Mouse (Mus musculus) stomach, postnatal 0 days (tissue): ENCODE data around the gene Tial1. TPM values are rescaled to one million over a fixed set of nuclear protein-coding genes. Genes with fewer than 3 reads are reported as not detected.

ENCODE experiments used
- ATAC-seq: fragments of 200-750 bp; cut with Nextera tagmentation; 2 replicates; pipeline ENCODE4 v1.8.0; 2017; ENCODE audit not compliant: low FRiP score, low TSS enrichment
- DNase-seq: peaks from one replicate; pipeline ENCODE4 v3.0.0-alpha.2; 2016; ENCODE audit warnings: low spot score
- H3K27ac ChIP-seq: fragments of 300-500 bp; sonication (generic); replicated peaks from 2 replicates; pipeline ENCODE4 v1.5.1; 2014; ENCODE audit warnings: mild to moderate bottlenecking, control low read depth
- H3K27me3 ChIP-seq: fragments of 300-500 bp; sonication (generic); 2 replicates; pipeline ENCODE4 v1.6.1; 2014; ENCODE audit warnings: low read length; ENCODE audit not compliant: control insufficient read depth, insufficient read depth
- H3K36me3 ChIP-seq: fragments of 300-500 bp; sonication (generic); 2 replicates; pipeline ENCODE4 v1.6.1; 2014; ENCODE audit warnings: low read length, mixed read lengths; ENCODE audit not compliant: control insufficient read depth, insufficient read depth
- H3K4me1 ChIP-seq: fragments of 300-500 bp; sonication (generic); replicated peaks from 2 replicates; pipeline ENCODE4 v1.6.1; 2014; ENCODE audit warnings: antibody characterized with exemption; ENCODE audit not compliant: control insufficient read depth, insufficient read depth
- H3K4me2 ChIP-seq: fragments of 300-500 bp; sonication (generic); replicated peaks from 2 replicates; pipeline ENCODE4 v1.6.1; 2014; ENCODE audit warnings: low read depth, mild to moderate bottlenecking, control low read depth, moderate library complexity
- H3K4me3 ChIP-seq: fragments of 300-500 bp; sonication (generic); 2 replicates; pipeline ENCODE4 v1.5.1; 2014; ENCODE audit warnings: low read depth, low read length, control low read depth
- H3K9ac ChIP-seq: fragments of 300-500 bp; sonication (generic); 2 replicates; pipeline ENCODE4 v1.6.1; 2014; ENCODE audit warnings: mild to moderate bottlenecking, low read length, control low read depth, mixed read lengths
- H3K9me3 ChIP-seq: fragments of 300-500 bp; sonication (generic); 2 replicates; pipeline ENCODE4 v1.6.1; 2016; ENCODE audit warnings: low read length; ENCODE audit not compliant: control insufficient read depth
- CTCF ChIP-seq: IDR thresholded peaks from 2 replicates; pipeline ENCODE4 v1.5.1; 2016; ENCODE audit warnings: antibody characterized with exemption, low read depth, mild to moderate bottlenecking, moderate library complexity
- EP300 ChIP-seq: optimal IDR thresholded peaks from 2 replicates; pipeline ENCODE3; 2016; ENCODE audit warnings: antibody characterized with exemption
- WGBS: fragments of 180-500 bp; shearing (Covaris S2); extraction: QIAGEN DNeasy Blood & Tissue Kit; methylation state at CpG from one replicate; pipeline ENCODE4 v1.1.7; 2014; 5-methylcytosine and 5-hydroxymethylcytosine counted together
- microRNA-seq: library from miRNA; unstranded; fragments of <30 nt; microRNA quantifications from one replicate; pipeline ENCODE4, GENCODE M21; 2016
- polyA plus RNA-seq: library from polyadenylated mRNA; unstranded; fragments of >200 nt; fragmentation: Nextera tagmentation; extraction: Ambion mirVana; gene quantifications from 2 replicates; pipeline ENCODE4 v1.2.1, GENCODE M21; 2015

Tial1 gene
- polyA plus RNA-seq, 1 experiment from 2014 or later: 13.1 TPM

GRCm38 (mm10) chr7:128392071-128392971, 69.2 kb downstream of the Tial1 start:
- no peak for TF ChIP-seq EP300
- DNase-seq (no peak), ATAC-seq (0 out of 2 replicates have a peak, but pooled peaks have one; percentile 6)
- no peaks in the 10 kb centered on the region for H3K36me3 ChIP-seq
- no peak overlapping the region for H3K4me2 ChIP-seq
- H3K27ac ChIP-seq: no peak overlapping the region; the same call in 1 of the 2 replicates
- H3K9me3 ChIP-seq: no peaks in the 10 kb centered on the region
- no peaks in the 10 kb centered on the region; the same call in 1 of the 2 replicates for H3K4me1 ChIP-seq
- WGBS: 77% methylated on average over 18 of the region's 18 CpGs
- H3K4me3 ChIP-seq: no peak overlapping the region
- H3K27me3 ChIP-seq: no peaks in the 10 kb centered on the region
- no peak overlapping the region for H3K9ac ChIP-seq

GRCm38 (mm10) chr7:128391267-128392057, 70.1 kb downstream of the Tial1 start:
- 51% methylated on average over 12 of the region's 12 CpGs for WGBS
- H3K4me1 ChIP-seq: no peaks in the 10 kb centered on the region; the same call in 1 of the 2 replicates
- ATAC-seq (no peak), DNase-seq (no peak)
- no peak overlapping the region for H3K27ac ChIP-seq
- no peak overlapping the region for H3K4me2 ChIP-seq
- H3K36me3 ChIP-seq: no peaks in the 10 kb centered on the region
- TF ChIP-seq CTCF: no peak
- TF ChIP-seq EP300: no peak
- no peaks in the 10 kb centered on the region for H3K9me3 ChIP-seq
- no peak overlapping the region for H3K4me3 ChIP-seq
- H3K27me3 ChIP-seq: no peaks in the 10 kb centered on the region
- no peak overlapping the region for H3K9ac ChIP-seq

Small RNA genes lying within 50 kb of the gene (microRNA-seq; reads per million reads assigned to microRNA genes)
- not detected for gene Gm24365

Other genes with a start within 250 kb of the Tial1 start
- 10.7 and 12.4 TPM in 2 replicates for gene Armc5, start 224.4 kb downstream of the Tial1 start, polyA plus RNA-seq
- 4.6 and 5.0 TPM in 2 replicates for gene 9130023H24Rik, start 223.7 kb downstream of the Tial1 start, polyA plus RNA-seq
- gene Tgfb1i1, start 214.9 kb downstream of the Tial1 start, polyA plus RNA-seq: 167 and 178 TPM in 2 replicates
- gene Slc5a2, start 196.1 kb downstream of the Tial1 start, polyA plus RNA-seq: 0.63 and 1.0 TPM in 2 replicates
- 17.0 and 19.4 TPM in 2 replicates for gene BC017158, start 163.5 kb downstream of the Tial1 start, polyA plus RNA-seq
- gene Rgs10, start 43.0 kb downstream of the Tial1 start, polyA plus RNA-seq: 24.5 and 28.9 TPM in 2 replicates
- 17.7 and 19.2 TPM in 2 replicates for gene Bag3, start 61.9 kb upstream of the Tial1 start, polyA plus RNA-seq
- gene Inpp5f, start 149.6 kb upstream of the Tial1 start, polyA plus RNA-seq: 12.3 and 12.4 TPM in 2 replicates